Mouse (Mus musculus) embryo, embryonic 10.5 days (tissue): ENCODE measurements around the gene Gm27021.
A peak's percentile ranks its signal among the peaks of the same experiment; 100 is the strongest.

ENCODE experiments used
- DNase-seq: peaks from one replicate; pipeline ENCODE4 v3.0.0-alpha.2; 2015; ENCODE audit warnings: low spot score

The Gm27021 gene

GRCm38 (mm10) chr8:120599504-120599903 is 68.4 kb downstream of the Gm27021 start:
- DNase-seq = peak; percentile 73

- DNase-seq = peak; percentile 47
Observed at GRCm38 (mm10) chr8:120598579-120598978, 69.3 kb downstream of the Gm27021 start.

- DNase-seq = peak; percentile 85
Observed at GRCm38 (mm10) chr8:120595963-120596362, 71.9 kb downstream of the Gm27021 start.

GRCm38 (mm10) chr8:120594571-120594970 is 73.3 kb downstream of the Gm27021 start:
- peak; percentile 21 for DNase-seq

- DNase-seq = no peak
Observed at GRCm38 (mm10) chr8:120591587-120592292, 76.1 kb downstream of the Gm27021 start.

- no peak for DNase-seq
Observed at GRCm38 (mm10) chr8:120589921-120590320, 78.0 kb downstream of the Gm27021 start.

- peak; percentile 100 for DNase-seq
Observed at GRCm38 (mm10) chr8:120588908-120589771, 78.7 kb downstream of the Gm27021 start, which contains the start of gene Gins2. TSS of gene Gins2 (minus strand) at chr8:120589304.

GRCm38 (mm10) chr8:120585521-120585920 is 82.4 kb downstream of the Gm27021 start:
- DNase-seq = no peak

GRCm38 (mm10) chr8:120581811-120582210 is 86.1 kb downstream of the Gm27021 start:
- DNase-seq = no peak

GRCm38 (mm10) chr8:120581329-120581728 is 86.5 kb downstream of the Gm27021 start:
- DNase-seq = no peak

GRCm38 (mm10) chr8:120580336-120581000 is 87.4 kb downstream of the Gm27021 start:
- DNase-seq = no peak

- no peak for DNase-seq
Observed at GRCm38 (mm10) chr8:120577821-120578220, 90.1 kb downstream of the Gm27021 start.

- peak; percentile 69 for DNase-seq
Observed at GRCm38 (mm10) chr8:120575801-120576200, 92.1 kb downstream of the Gm27021 start.

- no peak for DNase-seq
Observed at GRCm38 (mm10) chr8:120574941-120575340, 92.9 kb downstream of the Gm27021 start.

GRCm38 (mm10) chr8:120573866-120574265 is 94.0 kb downstream of the Gm27021 start:
- no peak for DNase-seq

- DNase-seq = no peak
Observed at GRCm38 (mm10) chr8:120572534-120572933, 95.3 kb downstream of the Gm27021 start.

GRCm38 (mm10) chr8:120571561-120571960 is 96.3 kb downstream of the Gm27021 start:
- DNase-seq = no peak

GRCm38 (mm10) chr8:120569939-120570715 is 97.8 kb downstream of the Gm27021 start:
- peak; percentile 86 for DNase-seq

GRCm38 (mm10) chr8:120569123-120569522 is 98.8 kb downstream of the Gm27021 start:
- no peak for DNase-seq

GRCm38 (mm10) chr8:120568164-120568798 is 99.6 kb downstream of the Gm27021 start:
- no peak for DNase-seq

GRCm38 (mm10) chr8:120567731-120568130 is 100.1 kb downstream of the Gm27021 start:
- no peak for DNase-seq
